Mouse (Mus musculus): ENCODE measurements around the gene Gm10309.

Gene Gm10309

GRCm38 (mm10) chr17:86467967-86468366 lies 37.1 kb downstream of the Gm10309 start:
- DNase-seq = no peak

- DNase-seq = no peak
Observed at GRCm38 (mm10) chr17:86467291-86467898, 37.6 kb downstream of the Gm10309 start.

- no peak for DNase-seq
Observed at GRCm38 (mm10) chr17:86466871-86467270, 38.2 kb downstream of the Gm10309 start.

GRCm38 (mm10) chr17:86466412-86466811 lies 38.6 kb downstream of the Gm10309 start:
- no peak for DNase-seq

- no peak for DNase-seq
Observed at GRCm38 (mm10) chr17:86465865-86466264, 39.2 kb downstream of the Gm10309 start.

GRCm38 (mm10) chr17:86464689-86465363 lies 40.2 kb downstream of the Gm10309 start:
- DNase-seq = no peak

- no peak for DNase-seq
Observed at GRCm38 (mm10) chr17:86464197-86464596, 40.8 kb downstream of the Gm10309 start.

- DNase-seq = no peak
Observed at GRCm38 (mm10) chr17:86463369-86463768, 41.7 kb downstream of the Gm10309 start.

- DNase-seq = no peak
Observed at GRCm38 (mm10) chr17:86460645-86461430, 44.2 kb downstream of the Gm10309 start.

GRCm38 (mm10) chr17:86458302-86458980 lies 46.6 kb downstream of the Gm10309 start:
- DNase-seq = no peak

- DNase-seq = no peak
Observed at GRCm38 (mm10) chr17:86456512-86456911, 48.5 kb downstream of the Gm10309 start.

GRCm38 (mm10) chr17:86454351-86454706 lies 50.7 kb downstream of the Gm10309 start:
- no peak for DNase-seq

GRCm38 (mm10) chr17:86453673-86454350 lies 51.2 kb downstream of the Gm10309 start:
- DNase-seq = no peak

- DNase-seq = no peak
Observed at GRCm38 (mm10) chr17:86452934-86453333, 52.1 kb downstream of the Gm10309 start.

Data from lung, postnatal 4 days (tissue).